Mouse (Mus musculus) bone marrow, adult 2 months (tissue): Measurements from ENCODE around the gene Bcl2.

Source experiments
- CTCF ChIP-seq: fragments of 200-500 bp; IDR thresholded peaks from 2 replicates; pipeline ENCODE4 v1.5.1; 2011; ENCODE audit warnings: low read length, control low read depth; ENCODE audit not compliant: control insufficient read depth, insufficient read depth
- POLR2A ChIP-seq: fragments of 200-500 bp; IDR thresholded peaks from 2 replicates; pipeline ENCODE4 v1.6.1; 2011; ENCODE audit warnings: low read depth, mild to moderate bottlenecking, control low read depth, low read length, borderline replicate concordance; ENCODE audit not compliant: control insufficient read depth

DNA sequence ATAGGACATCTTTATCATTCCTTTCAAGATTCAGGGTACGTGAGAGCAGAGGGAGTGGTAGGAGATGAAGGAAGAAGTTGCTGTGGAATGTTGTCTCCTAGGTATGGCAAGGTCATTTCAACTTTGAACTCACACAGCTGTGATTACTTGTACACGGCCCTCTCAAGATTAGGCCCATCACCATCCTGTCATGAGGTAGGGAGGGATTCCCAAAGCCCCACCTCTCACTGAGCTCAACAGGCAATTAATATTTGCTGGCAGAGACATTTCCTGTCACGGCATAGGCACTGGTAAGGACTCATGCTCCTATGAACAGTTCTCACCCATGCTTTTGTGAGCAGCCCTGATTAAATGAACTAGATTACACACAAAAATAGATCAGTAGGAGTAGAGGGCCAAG lies 80.9 kb downstream of the Bcl2 start:
- TF ChIP-seq POLR2A, result no peak
- TF ChIP-seq CTCF, result no peak
